In genomic region chr1:18976705-18977309, GRCm38 (mm10) we compare ENCODE assay signal across 12 mouse cellular contexts.
DNase-seq lines count a peak whose midpoint lies in the region; ATAC-seq and TF ChIP-seq lines count a peak whose summit lies in the region.
"Had no signal": no experiment of that assay in that cellular context is flagged by ENCODE, and none has a peak within 500 bp of the region (broad histone marks: within the 10 kb centered on the region; RNA-seq: fewer than 3 reads in every experiment).

No protein-coding gene starts in this region.

- H3K27me3 ChIP-seq in forebrain, embryonic 14.5 days (replicated peaks; ENCODE audit: control insufficient read depth, insufficient read depth, low read length): no peaks in the 10 kb centered on the region
- no peaks in the 10 kb centered on the region for H3K27me3 ChIP-seq in forebrain, embryonic 10.5 days (ENCODE audit: poor library complexity, severe bottlenecking)
- H3K27me3 ChIP-seq in midbrain, embryonic 11.5 days (ENCODE audit: control insufficient read depth, insufficient read depth, low read length): no peaks in the 10 kb centered on the region
- H3K27me3 ChIP-seq in midbrain, embryonic 10.5 days (ENCODE audit: low read depth, poor library complexity, severe bottlenecking): no peaks in the 10 kb centered on the region
- H3K27me3 ChIP-seq in embryonic facial prominence, embryonic 14.5 days (replicated peaks; ENCODE audit: control insufficient read depth, insufficient read depth, low read length): no peaks in the 10 kb centered on the region; the same call in 1 of the 2 replicates
- no peaks in the 10 kb centered on the region for H3K27me3 ChIP-seq in lung, postnatal 0 days (replicated peaks; ENCODE audit: insufficient read depth, low read length)
- H3K27me3 ChIP-seq: liver, embryonic 12.5 days; midbrain, embryonic 12.5 days had no signal

- no peaks in the 10 kb centered on the region for H3K9me3 ChIP-seq in forebrain, embryonic 14.5 days (replicated peaks; ENCODE audit: control insufficient read depth, low read length)
- no peaks in the 10 kb centered on the region for H3K9me3 ChIP-seq in forebrain, embryonic 10.5 days
- no peaks in the 10 kb centered on the region for H3K9me3 ChIP-seq in midbrain, embryonic 11.5 days (ENCODE audit: control insufficient read depth, low read length)
- H3K9me3 ChIP-seq in midbrain, embryonic 10.5 days (replicated peaks): no peaks in the 10 kb centered on the region
- no peaks in the 10 kb centered on the region for H3K9me3 ChIP-seq in embryonic facial prominence, embryonic 14.5 days (ENCODE audit: control insufficient read depth, low read length)
- H3K9me3 ChIP-seq in lung, postnatal 0 days (ENCODE audit: low read length): no peaks in the 10 kb centered on the region
- H3K9me3 ChIP-seq: liver, embryonic 12.5 days; midbrain, embryonic 12.5 days had no signal

- H3K4me3 ChIP-seq in forebrain, embryonic 14.5 days (ENCODE audit: low read depth, low read length): no peak overlapping the region
- H3K4me3 ChIP-seq in forebrain, embryonic 10.5 days: no peak overlapping the region
- H3K4me3 ChIP-seq in midbrain, embryonic 11.5 days (ENCODE audit: low read depth, low read length): no peak overlapping the region
- no peak overlapping the region for H3K4me3 ChIP-seq in midbrain, embryonic 10.5 days
- H3K4me3 ChIP-seq in embryonic facial prominence, embryonic 14.5 days (ENCODE audit: low read depth, low read length): no peak overlapping the region
- no peak overlapping the region for H3K4me3 ChIP-seq in lung, postnatal 0 days (ENCODE audit: low read depth, low read length)
- H3K4me3 ChIP-seq: liver, embryonic 12.5 days; midbrain, embryonic 12.5 days had no signal

- no peak for ATAC-seq in forebrain, embryonic 14.5 days
- ATAC-seq in midbrain, embryonic 11.5 days (ENCODE audit: low FRiP score): no peak
- ATAC-seq in embryonic facial prominence, embryonic 14.5 days (ENCODE audit: low read depth): no peak
- no peak for ATAC-seq in lung, postnatal 0 days
- ATAC-seq: liver, embryonic 12.5 days had no signal

- H3K4me1 ChIP-seq in forebrain, embryonic 14.5 days (ENCODE audit: control insufficient read depth, insufficient read depth, low read length): no peaks in the 10 kb centered on the region
- H3K4me1 ChIP-seq in forebrain, embryonic 10.5 days: no peaks in the 10 kb centered on the region
- no peaks in the 10 kb centered on the region for H3K4me1 ChIP-seq in midbrain, embryonic 11.5 days (ENCODE audit: control insufficient read depth, insufficient read depth, low read length)
- no peaks in the 10 kb centered on the region for H3K4me1 ChIP-seq in midbrain, embryonic 10.5 days
- H3K4me1 ChIP-seq in embryonic facial prominence, embryonic 14.5 days (ENCODE audit: control insufficient read depth, insufficient read depth, low read length): no peaks in the 10 kb centered on the region
- no peaks in the 10 kb centered on the region for H3K4me1 ChIP-seq in lung, postnatal 0 days (ENCODE audit: insufficient read depth, low read depth, low read length)
- H3K4me1 ChIP-seq: liver, embryonic 12.5 days; midbrain, embryonic 12.5 days had no signal

- no peak overlapping the region for H3K9ac ChIP-seq in forebrain, embryonic 14.5 days (ENCODE audit: low read length)
- no peak overlapping the region for H3K9ac ChIP-seq in midbrain, embryonic 11.5 days (ENCODE audit: low read length)
- no peak overlapping the region for H3K9ac ChIP-seq in embryonic facial prominence, embryonic 14.5 days (ENCODE audit: low read depth, low read length)
- H3K9ac ChIP-seq in lung, postnatal 0 days (replicated peaks; ENCODE audit: low read depth): no peak overlapping the region
- H3K9ac ChIP-seq: liver, embryonic 12.5 days; midbrain, embryonic 12.5 days had no signal

- no peak; the same call in 1 of the 2 replicates for TF ChIP-seq CTCF in lung, postnatal 0 days (IDR thresholded peaks at IDR 0.05)

- DNase-seq in forebrain, embryonic 14.5 days (ENCODE audit: low spot score): peak; percentile 76
- DNase-seq in forebrain, embryonic 10.5 days (ENCODE audit: extremely low spot score, low spot score): no peak
- DNase-seq in midbrain, embryonic 11.5 days (ENCODE audit: low spot score, missing footprints): peak; percentile 87
- no peak for DNase-seq in midbrain, embryonic 10.5 days (ENCODE audit: low spot score)
- peak; percentile 25 for DNase-seq in embryonic facial prominence, embryonic 14.5 days (ENCODE audit: low spot score)
- peak; percentile 19 for DNase-seq in retina, postnatal 7 days (ENCODE audit: low read depth, low spot score)
- DNase-seq in lung, postnatal 0 days (ENCODE audit: low spot score): no peak
- DNase-seq in spleen, postnatal 10 days (ENCODE audit: low spot score in 2 of 2): no peak
- DNase-seq: right cerebral cortex, postnatal 4 days; thymus, postnatal 14 days had no signal

- no peaks in the 10 kb centered on the region for H3K36me3 ChIP-seq in forebrain, embryonic 14.5 days (ENCODE audit: control insufficient read depth, insufficient read depth, low read length)
- H3K36me3 ChIP-seq in forebrain, embryonic 10.5 days (replicated peaks): no peaks in the 10 kb centered on the region
- no peaks in the 10 kb centered on the region for H3K36me3 ChIP-seq in midbrain, embryonic 11.5 days (ENCODE audit: control insufficient read depth, insufficient read depth, low read length)
- H3K36me3 ChIP-seq in midbrain, embryonic 10.5 days: no peaks in the 10 kb centered on the region
- H3K36me3 ChIP-seq in embryonic facial prominence, embryonic 14.5 days (ENCODE audit: control insufficient read depth, insufficient read depth, low read length): no peaks in the 10 kb centered on the region
- H3K36me3 ChIP-seq in lung, postnatal 0 days (ENCODE audit: insufficient read depth, low read length): no peaks in the 10 kb centered on the region
- H3K36me3 ChIP-seq: liver, embryonic 12.5 days; midbrain, embryonic 12.5 days had no signal

- H3K4me2 ChIP-seq in forebrain, embryonic 14.5 days (ENCODE audit: low read length): no peak overlapping the region
- no peak overlapping the region for H3K4me2 ChIP-seq in midbrain, embryonic 11.5 days
- H3K4me2 ChIP-seq in embryonic facial prominence, embryonic 14.5 days (ENCODE audit: low read depth, low read length): peak overlapping the region; percentile 27; the same call in 1 of the 2 replicates
- H3K4me2 ChIP-seq in lung, postnatal 0 days (replicated peaks; ENCODE audit: low read depth, low read length): no peak overlapping the region
- H3K4me2 ChIP-seq: liver, embryonic 12.5 days; midbrain, embryonic 12.5 days had no signal

- WGBS in forebrain, embryonic 14.5 days: 39% methylated on average over 10 of the region's 10 CpGs
- WGBS in forebrain, embryonic 10.5 days: 51% methylated on average over 10 of the region's 10 CpGs
- 47% methylated on average over 10 of the region's 10 CpGs for WGBS in midbrain, embryonic 11.5 days
- 54% methylated on average over 10 of the region's 10 CpGs for WGBS in midbrain, embryonic 10.5 days
- 27% methylated on average over 10 of the region's 10 CpGs for WGBS in embryonic facial prominence, embryonic 14.5 days
- WGBS in lung, postnatal 0 days: 40% methylated on average over 10 of the region's 10 CpGs

- no peak for TF ChIP-seq EP300 in lung, postnatal 0 days (IDR thresholded peaks at IDR 0.05)

- H3K27ac ChIP-seq in forebrain, embryonic 14.5 days (ENCODE audit: low read depth, low read length): no peak overlapping the region
- H3K27ac ChIP-seq in forebrain, embryonic 10.5 days: no peak overlapping the region
- no peak overlapping the region for H3K27ac ChIP-seq in midbrain, embryonic 11.5 days (ENCODE audit: low read depth, low read length)
- no peak overlapping the region for H3K27ac ChIP-seq in midbrain, embryonic 10.5 days (replicated peaks)
- H3K27ac ChIP-seq in embryonic facial prominence, embryonic 14.5 days (replicated peaks; ENCODE audit: low read depth, low read length): no peak overlapping the region
- no peak overlapping the region for H3K27ac ChIP-seq in lung, postnatal 0 days (ENCODE audit: low read length)
- H3K27ac ChIP-seq: liver, embryonic 12.5 days; midbrain, embryonic 12.5 days had no signal

Comparison
In these comparisons a context has a peak if more than half of its experiments do, and no peak if none do; other contexts are left out.
1. DNase-seq: peak in forebrain, embryonic 14.5 days (single experiment), midbrain, embryonic 11.5 days (single experiment), embryonic facial prominence, embryonic 14.5 days (single experiment) and retina, postnatal 7 days (single experiment); none in forebrain, embryonic 10.5 days (single experiment), midbrain, embryonic 10.5 days (single experiment), lung, postnatal 0 days (single experiment) and spleen, postnatal 10 days (0 of 2).